Mouse (Mus musculus) embryonic fibroblast, embryonic 13.5 days (primary cell): Measurements from ENCODE around the gene Neil1. TPM values are rescaled to one million over a fixed set of nuclear protein-coding genes. Genes with fewer than 3 reads are reported as not detected.

Experiments
- H3K27ac ChIP-seq: 2 replicates; pipeline ENCODE4 v1.5.1; 2012; ENCODE audit warnings: low read length, control low read depth, inconsistent platforms; ENCODE audit not compliant: insufficient read depth
- H3K4me1 ChIP-seq: 2 replicates; pipeline ENCODE4 v1.6.1; 2011; ENCODE audit warnings: low read length; ENCODE audit not compliant: control insufficient read depth, insufficient read depth
- H3K4me3 ChIP-seq: 2 replicates; pipeline ENCODE4 v1.5.1; 2011; ENCODE audit warnings: mild to moderate bottlenecking, control low read depth, low read length; ENCODE audit not compliant: insufficient read depth
- CTCF ChIP-seq: IDR thresholded peaks from 2 replicates; pipeline ENCODE4 v1.5.1; 2011; ENCODE audit warnings: mild to moderate bottlenecking, control low read depth, low read length, moderate library complexity, borderline replicate concordance; ENCODE audit not compliant: insufficient read depth
- POLR2A ChIP-seq: IDR thresholded peaks from 2 replicates; pipeline ENCODE4 v1.6.1; 2011; ENCODE audit warnings: low read depth, mild to moderate bottlenecking, control low read depth, low read length, moderate library complexity
- polyA plus RNA-seq: library from polyadenylated mRNA; stranded (reverse); fragments of >200 nt; gene quantifications from 2 replicates; pipeline ENCODE4 v1.2.4, GENCODE M21; 2011; ENCODE audit warnings: low read depth; ENCODE audit not compliant: missing spikeins, insufficient read length

Gene Neil1
- polyA plus RNA-seq, 1 experiment: 7.0 TPM

DNA sequence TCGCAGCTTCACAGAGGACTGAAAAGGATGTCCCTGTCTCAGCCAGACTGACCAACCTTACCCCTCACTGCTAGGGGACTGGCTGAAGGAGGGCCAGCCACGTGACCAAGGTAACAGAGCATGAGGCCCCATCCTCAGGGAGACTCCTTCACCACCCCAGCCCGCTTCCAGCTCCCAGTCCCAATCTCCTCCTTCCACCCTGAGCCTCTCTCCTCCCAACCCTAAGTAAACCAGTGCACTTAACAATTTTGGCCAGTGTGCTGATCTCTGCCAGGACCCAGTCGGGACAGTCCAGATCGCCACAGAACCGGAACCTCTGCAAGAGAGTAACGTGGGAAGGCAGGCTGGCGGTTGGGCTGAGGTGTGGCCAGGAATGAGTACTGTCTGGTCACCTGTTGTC lies 8.7 kb upstream of the Neil1 start:
- H3K4me1 ChIP-seq: no peaks in the 10 kb centered on the region
- no peak overlapping the region for H3K27ac ChIP-seq
- TF ChIP-seq CTCF: no peak
- TF ChIP-seq POLR2A: no peak
- H3K4me3 ChIP-seq: no peak overlapping the region

- TF ChIP-seq POLR2A (no peak), CTCF (no peak)
- H3K27ac ChIP-seq: no peak overlapping the region
- H3K4me1 ChIP-seq: no peaks in the 10 kb centered on the region
- H3K4me3 ChIP-seq: no peak overlapping the region
Measured at GRCm38 (mm10) chr9:57156383-57156782, 8.3 kb upstream of the Neil1 start.

- Histone ChIP-seq H3K4me1 (no peaks in the 10 kb centered on the region), H3K4me3 (no peak overlapping the region), H3K27ac (no peak overlapping the region)
- TF ChIP-seq POLR2A (no peak), CTCF (peak; percentile 20; the same call in 1 of the 2 replicates)
Measured at GRCm38 (mm10) chr9:57152331-57152730, 4.2 kb upstream of the Neil1 start.

- H3K27ac ChIP-seq: no peak overlapping the region
- no peaks in the 10 kb centered on the region for H3K4me1 ChIP-seq
- no peak for TF ChIP-seq POLR2A
- TF ChIP-seq CTCF: no peak
- no peak overlapping the region for H3K4me3 ChIP-seq
Measured at GRCm38 (mm10) chr9:57150192-57150591, 2.1 kb upstream of the Neil1 start.

DNA sequence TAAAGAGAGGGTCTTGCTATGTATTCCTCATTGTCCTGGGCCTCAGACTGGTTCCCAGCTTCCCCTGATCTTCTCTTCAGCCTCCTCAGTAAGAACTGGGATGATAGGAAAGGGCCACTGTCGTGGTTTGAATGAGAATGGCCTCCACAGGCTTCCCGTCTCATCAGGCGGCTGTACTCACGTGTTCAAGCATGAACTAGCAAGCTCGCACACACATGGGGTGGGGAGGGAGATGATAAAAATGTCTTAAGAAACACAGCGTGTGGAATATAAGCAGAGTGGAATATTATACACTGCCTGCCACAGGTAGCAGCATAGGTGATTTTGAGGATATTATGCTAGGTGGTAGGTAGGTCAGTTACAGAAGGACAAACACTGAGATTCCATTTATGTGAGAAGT lies 916 bp upstream of the Neil1 start:
- TF ChIP-seq CTCF (no peak), POLR2A (no peak)
- no peaks in the 10 kb centered on the region for H3K4me1 ChIP-seq
- H3K4me3 ChIP-seq: no peak overlapping the region
- no peak overlapping the region for H3K27ac ChIP-seq

GRCm38 (mm10) chr9:57147205-57148143 lies 631 bp downstream of the Neil1 start:
- Histone ChIP-seq H3K27ac (peak overlapping the region; percentile 8; the same call in 1 of the 2 replicates), H3K4me3 (peak overlapping the region; percentile 44), H3K4me1 (no peaks in the 10 kb centered on the region)
- no peak for TF ChIP-seq CTCF
- TF ChIP-seq POLR2A: peak; percentile 47; the same call in 1 of the 2 replicates

GRCm38 (mm10) chr9:57146451-57147066 lies 1.5 kb downstream of the Neil1 start:
- TF ChIP-seq CTCF (no peak), POLR2A (no peak)
- Histone ChIP-seq H3K4me3 (no peak overlapping the region), H3K27ac (no peak overlapping the region)

DNA sequence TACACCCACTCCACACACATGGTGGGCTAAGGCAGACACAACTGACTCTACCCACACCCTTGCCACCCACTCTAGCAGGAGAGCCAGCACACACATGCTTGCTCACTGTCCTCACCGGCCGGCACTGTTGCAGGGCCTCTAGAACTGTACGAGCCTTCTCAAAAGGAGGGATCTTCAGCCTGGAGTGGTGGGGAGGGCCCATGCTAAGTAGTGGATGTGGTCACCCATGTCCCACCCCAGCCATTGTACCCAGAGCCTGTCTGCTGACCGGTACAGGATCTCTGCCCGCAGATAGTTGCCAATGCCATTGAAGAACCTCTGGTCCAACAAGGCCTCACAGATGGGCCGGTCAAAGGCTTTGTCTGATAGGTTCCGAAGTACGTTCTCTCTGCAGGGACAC lies 3.3 kb downstream of the Neil1 start:
- H3K27ac ChIP-seq: no peak overlapping the region
- TF ChIP-seq CTCF: no peak
- TF ChIP-seq POLR2A: no peak
- no peaks in the 10 kb centered on the region for H3K4me1 ChIP-seq
- H3K4me3 ChIP-seq: no peak overlapping the region

More at GRCm38 (mm10) chr9:57146451-57147066, 1.5 kb downstream of the Neil1 start:
- no peaks in the 10 kb centered on the region for H3K4me1 ChIP-seq

GRCm38 (mm10) chr9:57143212-57143611 lies 4.9 kb downstream of the Neil1 start:
- TF ChIP-seq POLR2A (no peak), CTCF (no peak)
- Histone ChIP-seq H3K4me1 (no peaks in the 10 kb centered on the region), H3K4me3 (no peak overlapping the region), H3K27ac (no peak overlapping the region)
